Mouse (Mus musculus): Measurements from ENCODE around the gene Fibp.
"Not testable (repeated sequence)": the region's sequence is repeated elsewhere in the genome, so short reads cannot be mapped to it uniquely, and the experiment has no call there.

Gene Fibp

DNA sequence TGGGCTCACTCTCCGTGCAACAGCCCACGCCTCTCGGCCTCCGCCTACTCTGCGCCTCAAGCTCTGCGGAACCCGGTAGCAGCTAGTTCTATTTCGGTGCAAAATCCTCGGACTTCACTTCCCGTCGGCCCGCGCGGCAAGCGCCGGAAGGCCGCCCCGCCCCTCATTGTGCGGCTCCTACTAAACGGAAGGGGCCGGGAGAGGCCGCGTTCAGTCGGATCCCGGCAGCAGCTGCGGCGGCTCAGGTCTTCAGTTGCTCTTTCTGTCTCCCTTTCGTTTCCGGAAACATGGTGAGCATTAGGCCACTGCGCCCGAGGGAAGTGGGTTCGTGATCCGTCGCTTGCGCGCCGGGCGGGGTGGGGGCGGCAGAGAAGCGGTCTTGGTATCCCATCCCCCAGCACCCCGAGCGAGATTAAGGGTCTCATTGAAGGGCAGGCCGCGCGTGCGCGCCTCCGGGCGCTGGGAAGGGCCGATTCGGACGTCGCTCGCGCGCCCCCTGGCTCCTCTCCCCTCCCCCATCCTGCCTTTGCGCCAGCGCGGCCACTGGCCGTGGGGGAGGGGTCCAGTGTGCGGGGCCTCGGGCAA lies 30.0 kb downstream of the Fibp start, which contains the start of gene Cfl1:
Gene Cfl1 (plus strand): TSS at position 143 of the 585 bp plus-strand sequence.
- peak; percentile 96 to 98 for DNase-seq

DNA sequence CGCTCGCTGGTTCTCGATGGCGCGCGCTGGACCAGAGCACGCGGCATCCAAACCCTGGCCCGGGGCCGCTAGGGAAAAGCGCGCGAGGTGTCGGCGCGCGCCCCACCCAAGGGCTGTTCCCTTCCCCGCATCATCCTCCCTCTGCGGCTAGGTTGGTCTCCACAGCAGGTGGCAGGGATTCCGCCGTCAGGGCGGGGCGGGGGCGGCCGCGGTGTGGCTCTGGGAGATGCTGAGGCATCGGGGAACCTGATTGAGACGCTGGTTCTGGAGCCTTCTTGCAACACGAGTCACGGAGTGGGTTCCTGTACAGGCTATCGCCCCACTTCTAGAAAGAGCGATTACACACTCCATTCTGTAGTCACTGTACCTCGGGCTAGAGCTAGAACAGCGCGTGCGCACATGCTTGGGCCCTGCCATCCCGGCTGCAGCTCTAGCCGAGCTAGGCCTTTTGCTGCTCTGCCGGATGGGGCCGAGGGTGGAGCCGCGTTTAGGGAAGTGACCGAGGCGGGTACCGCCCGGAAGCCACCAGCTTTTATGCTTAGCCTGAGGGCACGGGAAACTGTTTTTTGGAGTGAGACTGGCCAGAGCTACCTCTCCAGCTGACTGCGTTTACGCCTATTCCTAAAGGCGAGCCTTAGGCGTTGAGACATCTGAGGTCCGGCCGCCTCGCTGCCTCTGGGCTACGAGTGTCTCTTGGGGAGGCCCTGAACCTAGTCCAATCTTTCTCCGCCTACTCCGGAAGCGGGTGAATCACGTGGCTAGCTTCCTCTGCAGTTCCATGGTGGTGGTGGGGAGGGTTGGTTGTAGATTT lies 30.7 kb downstream of the Fibp start:
- DNase-seq, result peak; percentile 89 to 92

DNA sequence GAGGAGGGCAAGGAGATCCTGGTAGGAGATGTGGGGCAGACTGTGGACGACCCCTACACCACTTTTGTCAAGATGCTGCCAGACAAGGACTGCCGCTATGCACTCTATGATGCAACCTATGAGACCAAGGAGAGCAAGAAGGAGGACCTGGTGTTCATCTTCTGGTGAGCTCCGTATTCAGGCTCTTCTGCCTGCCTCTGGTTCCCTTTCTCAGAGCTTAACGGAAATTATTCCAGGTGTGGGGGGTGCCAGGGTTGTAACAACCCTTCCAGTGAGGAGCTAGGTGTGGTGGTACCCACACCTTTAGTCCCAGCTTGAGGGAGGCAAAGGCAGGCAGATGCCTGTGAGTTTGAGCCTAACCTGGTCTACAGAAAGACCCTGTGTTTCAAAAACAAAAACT lies 32.2 kb downstream of the Fibp start:
- no peak for DNase-seq

DNA sequence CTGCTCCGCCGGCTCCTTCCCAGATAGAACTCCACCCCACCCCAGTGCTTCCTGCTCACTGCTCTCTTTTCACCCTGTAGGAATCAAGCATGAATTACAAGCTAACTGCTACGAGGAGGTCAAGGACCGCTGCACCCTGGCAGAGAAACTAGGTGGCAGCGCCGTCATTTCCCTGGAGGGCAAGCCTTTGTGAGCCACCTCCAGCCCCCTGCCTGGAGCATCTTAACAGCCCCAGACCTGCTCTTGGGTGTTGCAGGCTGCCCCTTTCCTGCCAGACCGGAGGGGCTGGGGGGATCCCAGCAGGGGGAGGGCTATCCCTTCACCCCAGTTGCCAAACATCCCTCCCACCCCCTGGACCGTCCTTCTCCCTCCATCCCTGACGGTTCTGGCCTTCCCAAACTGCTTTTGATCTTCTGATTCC lies 32.9 kb downstream of the Fibp start:
- not testable (repeated sequence) for DNase-seq

DNA sequence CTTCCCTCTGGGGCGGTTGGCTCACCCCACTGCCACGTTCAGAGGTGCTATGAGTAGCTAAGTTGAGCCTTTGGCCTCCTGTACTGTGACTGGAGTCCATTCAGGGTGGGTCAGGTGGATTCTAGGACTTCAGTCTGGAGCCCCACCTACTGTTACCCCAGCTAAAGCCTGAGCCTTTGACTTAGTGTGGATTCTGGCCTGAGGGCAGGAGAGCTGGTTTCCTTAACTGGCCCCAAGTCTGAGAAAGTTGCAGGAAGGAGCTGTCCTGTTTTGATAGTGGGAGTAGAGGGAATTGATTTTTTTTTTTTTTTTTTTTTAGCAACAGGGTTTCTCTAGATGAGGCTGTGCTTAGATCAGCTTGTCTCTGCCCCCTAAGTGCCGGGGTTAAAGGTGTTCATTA lies 33.9 kb downstream of the Fibp start:
- DNase-seq, result no peak

DNA sequence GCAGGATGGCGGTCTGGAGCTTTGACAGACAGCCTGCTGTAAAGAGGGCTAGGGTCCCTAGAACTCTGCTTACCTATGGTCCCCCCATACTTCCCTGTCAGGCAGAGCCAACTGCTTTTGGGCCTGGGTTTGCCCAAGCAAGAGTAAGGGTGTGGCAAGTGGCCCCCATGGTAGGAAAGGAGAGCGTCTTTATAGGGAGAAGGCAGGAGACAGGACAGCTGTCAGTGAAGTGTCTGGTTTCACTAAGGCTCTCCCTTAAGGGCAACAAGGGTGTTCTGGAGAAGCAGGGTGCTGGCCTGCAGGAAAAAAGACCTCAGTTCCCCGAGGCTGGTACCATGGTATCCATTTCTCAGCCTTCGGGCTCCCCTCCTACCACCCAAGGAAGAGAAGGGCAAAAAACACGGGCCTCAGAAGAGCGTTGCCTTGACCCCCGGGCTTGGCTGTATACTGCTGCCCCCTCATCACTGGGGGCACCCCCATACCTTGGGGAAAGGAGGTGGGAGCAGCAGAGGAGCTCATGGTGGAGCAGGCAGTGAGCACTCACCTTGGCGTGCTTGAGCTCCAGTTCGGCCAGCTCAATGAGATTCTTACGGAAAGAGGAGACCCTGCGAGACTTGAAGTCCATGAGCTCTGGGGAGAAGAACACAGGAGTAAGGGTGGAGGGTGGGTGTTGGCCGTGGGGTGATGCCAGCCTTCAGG lies 35.1 kb downstream of the Fibp start:
- DNase-seq, result no peak

DNA sequence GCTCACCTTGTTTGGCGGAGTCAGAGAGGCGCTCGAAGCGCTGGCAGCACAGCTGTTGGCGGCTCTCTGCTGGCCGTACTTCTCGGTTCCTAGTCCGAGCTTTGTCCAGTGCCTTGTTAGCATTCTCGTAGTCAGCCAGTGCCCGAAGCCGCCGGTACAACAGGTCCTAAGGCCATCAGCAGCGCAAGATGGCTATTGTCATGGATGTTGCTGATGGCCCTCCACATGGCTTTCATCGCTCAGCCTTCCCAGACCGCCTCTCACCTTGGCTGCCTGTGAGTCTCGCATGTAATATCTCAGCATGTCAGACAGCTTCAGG lies 35.6 kb downstream of the Fibp start:
- no peak for DNase-seq

DNA sequence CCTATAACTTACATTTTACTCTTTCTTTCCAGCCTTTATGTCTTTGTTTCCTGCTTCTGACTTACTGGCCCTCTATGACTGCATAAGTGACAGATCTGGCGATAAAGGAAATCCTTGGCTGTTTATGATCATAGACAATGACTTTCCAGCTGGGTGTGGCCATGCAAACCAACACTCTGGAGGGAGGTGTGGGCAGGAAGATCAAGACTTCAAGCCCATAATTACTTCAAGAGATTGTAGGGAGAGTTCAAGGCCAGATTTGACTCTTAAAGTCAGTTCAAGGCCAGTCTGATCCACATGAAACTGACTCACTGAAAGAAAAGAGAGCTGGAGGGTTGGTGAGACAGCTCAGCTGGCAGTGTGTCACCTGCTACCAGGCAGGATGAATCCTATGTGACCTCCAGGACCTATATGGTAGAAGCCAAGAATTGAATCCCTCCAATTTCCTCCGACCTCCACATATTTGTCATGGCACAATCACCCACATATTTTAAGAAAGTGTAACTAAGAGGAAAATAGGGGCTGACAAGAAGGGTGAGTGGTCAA lies 40.0 kb downstream of the Fibp start:
- no peak for DNase-seq

DNA sequence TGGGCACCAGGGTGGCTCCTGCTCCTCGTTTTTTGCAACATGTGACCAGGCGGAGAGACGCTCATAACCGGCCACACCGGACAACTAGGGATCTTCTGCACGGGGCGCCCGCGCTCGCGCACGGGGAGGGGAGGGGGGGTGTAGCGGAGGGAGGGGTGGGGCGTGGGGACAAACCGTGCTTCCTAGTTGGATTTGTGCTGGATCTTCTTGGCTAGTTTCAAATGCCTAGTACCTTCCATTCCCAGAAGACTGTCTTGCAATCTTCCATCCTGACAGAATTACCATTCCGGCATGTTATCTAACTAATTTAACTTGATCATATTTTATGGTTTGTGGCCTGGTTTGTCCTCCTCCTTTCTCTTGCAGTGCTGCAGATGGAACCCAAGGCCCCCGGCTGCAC lies 43.3 kb downstream of the Fibp start, which contains the start of gene 1700020D05Rik:
Gene 1700020D05Rik (minus strand): TSS at position 101 of the 400 bp plus-strand sequence.
- no peak for DNase-seq

DNA sequence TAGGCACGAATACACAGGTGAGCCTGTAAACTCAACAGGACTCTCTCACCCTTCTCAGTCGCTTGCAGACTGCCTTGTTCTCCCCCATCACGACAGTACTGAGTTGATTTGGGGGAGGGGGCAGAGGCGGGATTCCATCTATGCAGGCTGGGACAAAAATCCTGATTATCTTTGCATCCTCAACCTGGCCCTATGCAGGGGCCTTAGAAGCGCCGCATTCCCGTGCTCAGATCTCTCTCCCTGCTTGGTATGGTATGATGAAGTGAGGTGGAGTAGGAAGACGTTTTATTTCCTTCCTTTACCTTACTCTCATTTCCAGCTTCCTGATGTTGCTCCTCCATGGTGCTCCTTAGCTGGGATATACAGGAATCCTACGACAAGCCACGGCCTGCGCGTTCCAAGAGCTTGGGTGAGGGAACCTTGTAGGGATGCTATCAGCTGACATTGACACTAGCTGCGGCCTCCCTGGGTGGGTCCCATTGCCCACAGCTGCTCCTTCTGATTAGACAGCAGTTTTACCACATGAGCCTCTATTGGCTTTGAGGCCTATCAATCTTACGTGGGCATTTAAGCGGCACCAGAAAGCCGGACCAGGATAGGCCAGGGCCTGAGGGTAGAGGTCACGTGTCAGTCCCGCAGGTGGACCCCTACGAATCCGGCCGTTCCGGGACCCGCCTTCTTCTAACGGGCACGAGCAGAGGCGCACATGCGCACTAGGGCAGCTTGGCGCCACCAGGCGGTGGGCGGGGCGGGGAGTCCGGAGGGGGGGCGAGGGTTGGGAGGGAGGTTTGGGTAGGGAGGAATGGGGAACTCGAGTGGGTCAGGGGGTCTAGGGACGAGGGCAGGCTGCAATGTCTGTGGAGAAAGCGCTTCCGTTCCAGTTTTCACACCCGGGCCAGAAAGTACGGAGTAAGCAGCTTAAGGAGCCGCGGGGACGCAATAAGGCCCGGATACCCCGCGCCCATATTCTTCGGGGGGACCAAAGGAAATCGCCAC lies 49.9 kb downstream of the Fibp start, which contains the start of gene Snx32:
Gene Snx32 (minus strand): TSS at position 508 of the 996 bp plus-strand sequence.
- peak; percentile 97 to 99 for DNase-seq

DNA sequence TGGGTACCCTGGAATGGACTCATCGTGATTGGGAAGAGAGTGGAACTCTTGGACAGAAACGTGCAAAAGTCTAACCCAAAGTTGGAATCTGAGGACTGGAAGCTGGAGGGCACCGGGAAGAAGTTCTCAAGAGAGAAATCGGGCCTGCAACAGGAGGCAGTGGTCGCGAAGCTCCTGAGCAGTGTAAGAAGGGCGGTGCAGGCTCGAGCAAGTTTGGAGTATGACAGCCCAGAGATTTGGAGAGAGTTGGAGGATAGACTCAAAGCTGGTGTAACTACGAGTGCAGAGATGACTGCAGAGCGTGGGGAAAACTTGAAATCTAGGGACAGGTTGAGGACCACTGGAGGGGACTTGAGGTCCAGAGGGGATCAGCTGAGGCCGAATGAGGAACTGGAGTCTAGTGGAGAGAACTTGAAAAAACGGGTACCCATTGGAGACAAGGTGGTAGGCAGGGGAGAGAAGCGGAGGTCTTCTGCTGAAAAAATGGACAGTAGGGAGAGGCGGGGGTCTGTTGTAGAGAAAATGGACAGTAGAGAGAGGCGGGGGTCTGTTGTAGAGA lies 50.7 kb downstream of the Fibp start:
- DNase-seq, result no peak

DNA sequence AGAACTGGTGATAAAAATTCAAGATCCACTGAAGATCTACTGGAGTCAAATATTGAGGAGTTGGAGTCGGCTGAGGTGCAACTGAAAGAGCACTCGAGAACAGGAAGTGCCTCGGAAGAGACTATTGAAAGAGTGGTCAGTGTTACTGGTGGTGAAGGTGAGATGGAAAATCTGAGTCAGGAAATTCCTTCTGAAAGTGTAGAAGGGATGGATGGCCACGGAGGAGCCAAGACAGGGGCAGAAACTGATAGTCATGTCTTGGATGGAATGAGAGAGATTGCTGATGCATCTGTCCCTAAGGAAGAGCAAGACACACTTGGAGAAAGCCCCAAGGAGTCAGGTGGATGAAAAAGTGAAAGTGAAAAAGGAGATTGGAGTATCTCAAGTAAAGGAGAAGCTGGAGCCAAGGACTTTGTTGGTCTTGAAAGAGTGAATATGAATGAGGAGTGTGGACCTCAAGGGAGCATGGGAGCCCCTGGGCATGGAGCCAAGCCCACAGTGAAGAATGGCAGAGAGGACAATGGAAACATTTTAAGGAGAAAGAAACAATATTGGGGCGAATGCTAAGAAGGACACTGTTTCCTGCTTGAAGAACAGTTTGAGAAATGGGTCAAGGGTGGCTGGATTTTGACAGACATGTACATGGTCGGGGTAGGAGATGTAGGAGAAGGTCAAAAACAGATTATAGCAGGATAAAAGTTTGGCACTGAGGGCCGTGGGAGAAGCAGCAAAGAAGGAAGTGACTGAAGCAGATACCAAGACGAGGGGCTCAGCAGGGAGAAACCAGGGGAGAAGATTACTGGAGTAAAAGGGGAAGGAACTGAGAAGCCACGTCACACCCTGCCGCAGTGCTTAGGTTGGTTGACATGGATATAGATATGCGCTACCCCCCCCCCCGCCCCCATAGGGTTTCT lies 51.9 kb downstream of the Fibp start:
- DNase-seq, result no peak

DNA sequence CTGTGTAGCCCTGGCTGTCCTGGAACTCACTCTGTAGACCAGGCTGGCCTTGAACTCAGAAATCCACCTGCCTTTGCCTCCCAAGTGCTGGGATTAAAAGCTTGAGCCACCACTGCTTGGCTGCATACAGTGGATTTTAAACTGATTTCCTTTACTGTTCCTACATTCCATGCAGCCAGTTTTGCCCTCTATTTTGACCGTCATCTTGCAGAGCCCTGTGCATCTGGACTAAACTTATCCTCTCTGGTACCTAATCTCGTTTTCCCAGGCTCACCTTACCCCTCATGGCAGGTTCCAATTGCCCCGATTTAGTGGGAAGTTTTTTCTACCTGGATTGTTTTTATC lies 52.6 kb downstream of the Fibp start:
- no peak for DNase-seq
